Mouse (Mus musculus): Measurements from ENCODE around the gene Sugp2.
A peak's percentile ranks its signal among the peaks of the same experiment; 100 is the strongest.

Gene Sugp2

GRCm38 (mm10) chr8:70282603-70283135 lies 48.6 kb downstream of the Sugp2 start, which contains the start of gene Homer3:
Gene Homer3, plus strand, starts transcription at chr8:70282827.
- DNase-seq (ENCODE audit: low spot score) = peak; percentile 91

- no peak for DNase-seq (ENCODE audit: low spot score)
Measured at GRCm38 (mm10) chr8:70283136-70284077, 49.4 kb downstream of the Sugp2 start.

GRCm38 (mm10) chr8:70284421-70284820 lies 50.4 kb downstream of the Sugp2 start:
- no peak for DNase-seq (ENCODE audit: low spot score)

- no peak for DNase-seq (ENCODE audit: low spot score)
Measured at GRCm38 (mm10) chr8:70285304-70285703, 51.3 kb downstream of the Sugp2 start.

GRCm38 (mm10) chr8:70286737-70287136 lies 52.7 kb downstream of the Sugp2 start:
- no peak for DNase-seq (ENCODE audit: low spot score)

- no peak for DNase-seq (ENCODE audit: low spot score)
Measured at GRCm38 (mm10) chr8:70293988-70294405, 60.0 kb downstream of the Sugp2 start.

GRCm38 (mm10) chr8:70300881-70301280 lies 66.9 kb downstream of the Sugp2 start:
- no peak for DNase-seq (ENCODE audit: low spot score)

GRCm38 (mm10) chr8:70302358-70302890 lies 68.4 kb downstream of the Sugp2 start, which contains the start of the genes Ddx49 and Cope:
Gene Ddx49, minus strand, starts transcription at chr8:70302489.
Gene Cope, plus strand, starts transcription at chr8:70302518.
- peak; percentile 89 for DNase-seq (ENCODE audit: low spot score)

GRCm38 (mm10) chr8:70302901-70303300 lies 68.9 kb downstream of the Sugp2 start:
- no peak for DNase-seq (ENCODE audit: low spot score)

GRCm38 (mm10) chr8:70309311-70309710 lies 75.3 kb downstream of the Sugp2 start:
- DNase-seq (ENCODE audit: low spot score) = no peak

- no peak for DNase-seq (ENCODE audit: low spot score)
Measured at GRCm38 (mm10) chr8:70313399-70313798, 79.4 kb downstream of the Sugp2 start.

- DNase-seq (ENCODE audit: low spot score) = peak; percentile 76
Measured at GRCm38 (mm10) chr8:70315624-70316510, 81.8 kb downstream of the Sugp2 start, which contains the start of gene Cers1. Gene Cers1, plus strand, starts transcription at chr8:70315775.

- DNase-seq (ENCODE audit: low spot score) = peak; percentile 67
Measured at GRCm38 (mm10) chr8:70316511-70317504, 82.8 kb downstream of the Sugp2 start.

- no peak for DNase-seq (ENCODE audit: low spot score)
Measured at GRCm38 (mm10) chr8:70317872-70318271, 83.8 kb downstream of the Sugp2 start.

- no peak for DNase-seq (ENCODE audit: low spot score)
Measured at GRCm38 (mm10) chr8:70323716-70324115, 89.7 kb downstream of the Sugp2 start.

- DNase-seq (ENCODE audit: low spot score) = no peak
Measured at GRCm38 (mm10) chr8:70327512-70327911, 93.5 kb downstream of the Sugp2 start.

- DNase-seq (ENCODE audit: low spot score) = no peak
Measured at GRCm38 (mm10) chr8:70329124-70329834, 95.3 kb downstream of the Sugp2 start, which contains the start of gene Gdf1. Gene Gdf1, plus strand, starts transcription at chr8:70329817.
